Comparison of ENCODE assay signal across 7 mouse cellular contexts in genomic region chr11:81968401-81968881, GRCm38 (mm10). TPM values are rescaled to one million over a fixed set of nuclear protein-coding genes. Genes with fewer than 3 reads are reported as not detected.
DNase-seq lines count a peak whose midpoint lies in the region; ATAC-seq and TF ChIP-seq lines count a peak whose summit lies in the region.

Gene Asic2, minus strand, starts transcription at chr11:81968457.

- peak; percentile 83 for DNase-seq in brain, embryonic 14.5 days (ENCODE audit: low read depth)
- peak in 1 of 2 experiments; percentile 31 for DNase-seq in layer of hippocampus, postnatal 14 days (ENCODE audit: low spot score in 2 of 2)
- DNase-seq in midbrain, postnatal 0 days (ENCODE audit: low spot score): peak; percentile 71
- no peak for DNase-seq in thymus, postnatal 25 days
- DNase-seq in heart, postnatal 4 days: no peak

- H3K27ac ChIP-seq in embryonic facial prominence, embryonic 15.5 days (replicated peaks): no peak within 1 kb of the TSS
- H3K27ac ChIP-seq in midbrain, postnatal 0 days (ENCODE audit: low read depth, low read length): peak within 1 kb of the TSS; percentile 65

- H3K4me2 ChIP-seq in embryonic facial prominence, embryonic 15.5 days (replicated peaks): peak within 1 kb of the TSS; percentile 40
- H3K4me2 ChIP-seq in midbrain, postnatal 0 days (ENCODE audit: low read depth, low read length, poor library complexity, severe bottlenecking): peak within 1 kb of the TSS; percentile 82

- no peaks in the 10 kb centered on the region for H3K36me3 ChIP-seq in embryonic facial prominence, embryonic 15.5 days
- no peaks in the 10 kb centered on the region for H3K36me3 ChIP-seq in midbrain, postnatal 0 days (ENCODE audit: insufficient read depth, low read length)

- H3K4me1 ChIP-seq in embryonic facial prominence, embryonic 15.5 days: peaks cover 5% of the 10 kb centered on the region
- peaks cover 17% of the 10 kb centered on the region for H3K4me1 ChIP-seq in midbrain, postnatal 0 days (ENCODE audit: insufficient read depth, low read length)

- H3K9me3 ChIP-seq in embryonic facial prominence, embryonic 15.5 days (replicated peaks): no peaks in the 10 kb centered on the region
- H3K9me3 ChIP-seq in midbrain, postnatal 0 days (ENCODE audit: low read length): no peaks in the 10 kb centered on the region

- no peak for ATAC-seq in embryonic facial prominence, embryonic 15.5 days (ENCODE audit: insufficient number of reproducible peaks, low FRiP score, low TSS enrichment, low read depth)
- ATAC-seq in midbrain, postnatal 0 days (ENCODE audit: low FRiP score): peak; percentile 45; the same call in 1 of the 2 replicates
- ATAC-seq in cerebellum, adult (ENCODE audit: insufficient number of reproducible peaks, low FRiP score, low TSS enrichment): no peak

- peaks cover 56% of the 10 kb centered on the region for H3K27me3 ChIP-seq in embryonic facial prominence, embryonic 15.5 days
- H3K27me3 ChIP-seq in midbrain, postnatal 0 days (ENCODE audit: insufficient read depth, low read length): no peaks in the 10 kb centered on the region

- WGBS in embryonic facial prominence, embryonic 15.5 days: under 1% methylated on average over 29 of the region's 29 CpGs
- 1% methylated on average over 29 of the region's 29 CpGs for WGBS in midbrain, postnatal 0 days

- no peak for TF ChIP-seq CTCF in brain, embryonic 14.5 days (IDR thresholded peaks at IDR 0.05; ENCODE audit: borderline replicate concordance, extremely low read depth, insufficient read depth, insufficient read length)
- TF ChIP-seq CTCF in midbrain, postnatal 0 days (IDR thresholded peaks at IDR 0.05): peak; percentile 14; the same call in 1 of the 2 replicates

- TF ChIP-seq POLR2A in brain, embryonic 14.5 days (IDR thresholded peaks at IDR 0.05; ENCODE audit: borderline replicate concordance, extremely low read depth, insufficient read depth, insufficient read length, poor library complexity, severe bottlenecking): no peak

- no peak within 1 kb of the TSS for H3K9ac ChIP-seq in embryonic facial prominence, embryonic 15.5 days
- H3K9ac ChIP-seq in midbrain, postnatal 0 days (replicated peaks; ENCODE audit: low read length, poor library complexity, severe bottlenecking): peak within 1 kb of the TSS; percentile 70

- H3K4me3 ChIP-seq in embryonic facial prominence, embryonic 15.5 days (replicated peaks): peak within 1 kb of the TSS; percentile 25
- H3K4me3 ChIP-seq in midbrain, postnatal 0 days (ENCODE audit: low read depth, low read length): peak within 1 kb of the TSS; percentile 54

RNA-seq across cellular contexts. Expression of gene Asic2, which starts in this region (rescaled TPM):
- 12.4 and 24.0 TPM in 2 replicates for polyA plus RNA-seq in brain, embryonic 14.5 days (2012; rRNA removed)
- 0.35 and 0.50 TPM in 2 replicates for polyA plus RNA-seq in embryonic facial prominence, embryonic 15.5 days (2015; fragmentation: Nextera tagmentation; extraction: Ambion mirVana)
- total RNA-seq in layer of hippocampus, postnatal 14 days (2021): 10 to 100 TPM; 56.0 to 64.3 TPM
- total RNA-seq in midbrain, postnatal 0 days (2014; rRNA removed): 60.2 and 63.8 TPM in 2 replicates
- 19.8 and 20.3 TPM in 2 replicates for polyA plus RNA-seq in midbrain, postnatal 0 days (2015; fragmentation: Nextera tagmentation; extraction: Ambion mirVana)
- total RNA-seq in heart, postnatal 4 days (2021): under 1 TPM in 1 of 2 experiments, not detected in 1; 0.11 TPM

Comparison
In these comparisons a context has a peak if more than half of its experiments do, and no peak if none do; other contexts are left out.
1. RNA of gene Asic2 (total RNA-seq): 56.0 to 64.3 TPM in layer of hippocampus, postnatal 14 days and 60.2 to 63.8 TPM in midbrain, postnatal 0 days; 0.11 TPM in heart, postnatal 4 days; every median in the first group is over 10 times any median in the second.
2. DNase-seq: peak in brain, embryonic 14.5 days (single experiment) and midbrain, postnatal 0 days (single experiment); none in thymus, postnatal 25 days (single experiment) and heart, postnatal 4 days (single experiment).